Mouse (Mus musculus): ENCODE data around the gene App. TPM values are rescaled to one million over a fixed set of nuclear protein-coding genes. Genes with fewer than 3 reads are reported as not detected.

The App gene
- polyA plus RNA-seq, 1 experiment: 8.9 TPM

- Histone ChIP-seq H3K4me3 (replicated peaks) (no peak overlapping the region), H3K4me1 (no peaks in the 10 kb centered on the region), H3K9me3 (peaks cover 12% of the 10 kb centered on the region), H3K36me3 (replicated peaks; ENCODE audit: low read length) (no peaks in the 10 kb centered on the region), H3K27me3 (replicated peaks) (no peaks in the 10 kb centered on the region)
- no peak for TF ChIP-seq FLI1 (IDR thresholded peaks at IDR 0.05; ENCODE audit: low read length)
- TF ChIP-seq GATA1 (IDR thresholded peaks at IDR 0.05; ENCODE audit: borderline replicate concordance, low read length): no peak
Observed at GRCm38 (mm10) chr16:84982589-84982988, 191.0 kb downstream of the App start.

DNA sequence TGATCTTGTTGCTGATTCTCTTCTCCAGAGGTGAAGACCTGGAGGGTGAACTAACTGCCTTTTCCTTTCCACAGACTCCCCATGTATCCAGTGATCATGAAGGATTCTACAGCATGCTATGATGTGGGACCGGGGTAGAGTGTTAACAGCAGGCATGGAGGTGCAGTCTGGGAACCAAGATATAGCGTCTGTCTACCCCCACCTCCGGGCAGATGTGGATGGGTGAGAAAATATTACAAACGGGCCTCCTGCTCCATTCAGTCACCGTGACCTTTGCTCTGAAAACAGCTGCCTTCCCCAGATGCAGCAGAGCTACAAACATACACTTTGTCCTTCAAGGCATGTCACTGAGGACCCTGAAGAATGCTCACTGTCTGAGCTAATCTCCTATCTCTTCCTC lies 195.0 kb downstream of the App start:
- Histone ChIP-seq H3K9me3 (peaks cover 11% of the 10 kb centered on the region), H3K4me3 (replicated peaks) (no peak overlapping the region), H3K36me3 (replicated peaks; ENCODE audit: low read length) (no peaks in the 10 kb centered on the region), H3K4me1 (no peaks in the 10 kb centered on the region), H3K27me3 (replicated peaks) (no peaks in the 10 kb centered on the region)
- no peak for TF ChIP-seq GATA1 (IDR thresholded peaks at IDR 0.05; ENCODE audit: borderline replicate concordance, low read length)
- TF ChIP-seq FLI1 (IDR thresholded peaks at IDR 0.05; ENCODE audit: low read length): no peak

- Histone ChIP-seq H3K4me3 (replicated peaks) (no peak overlapping the region), H3K36me3 (replicated peaks; ENCODE audit: low read length) (no peaks in the 10 kb centered on the region), H3K4me1 (no peaks in the 10 kb centered on the region), H3K9me3 (peaks cover 32% of the 10 kb centered on the region), H3K27me3 (replicated peaks) (no peaks in the 10 kb centered on the region)
- TF ChIP-seq FLI1 (IDR thresholded peaks at IDR 0.05; ENCODE audit: low read length) (no peak), GATA1 (IDR thresholded peaks at IDR 0.05; ENCODE audit: borderline replicate concordance, low read length) (no peak)
Observed at GRCm38 (mm10) chr16:84974176-84974518, 199.4 kb downstream of the App start.

DNA sequence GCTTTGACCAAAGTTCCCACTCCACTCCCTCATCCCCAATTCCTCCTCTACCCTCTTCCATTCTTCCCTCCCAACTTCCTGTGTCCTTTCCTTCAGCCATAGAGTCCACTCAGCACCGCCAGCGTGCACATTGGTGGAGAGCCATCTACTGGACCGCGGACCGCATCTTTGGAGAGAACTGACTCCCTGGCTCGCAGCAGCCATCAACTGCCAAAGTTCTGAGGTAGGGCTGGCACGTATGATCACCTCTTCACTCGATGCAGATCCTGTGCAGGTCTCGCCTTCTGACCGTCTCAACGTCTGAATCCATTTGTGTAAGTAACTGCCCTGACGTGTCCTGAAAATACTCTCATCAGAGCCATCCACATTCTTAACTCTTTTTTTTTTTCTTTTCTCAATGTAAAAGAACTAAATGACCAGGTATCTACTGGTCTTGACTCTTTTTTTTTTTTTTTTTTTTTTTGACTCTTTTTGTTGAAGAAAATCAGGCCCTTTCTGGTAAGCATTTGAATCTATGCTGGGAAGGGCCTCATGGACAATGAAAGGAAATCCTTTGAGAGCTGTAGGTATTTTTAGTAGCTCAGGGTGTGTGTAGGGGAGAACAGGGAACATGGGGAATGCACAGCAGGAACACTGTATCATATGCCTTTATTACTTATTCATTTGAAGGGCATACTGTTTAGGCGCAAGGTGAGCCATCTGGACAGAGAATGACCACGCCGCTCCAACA lies 200.0 kb downstream of the App start:
- H3K4me3 ChIP-seq (replicated peaks): no peak overlapping the region
- H3K9me3 ChIP-seq: peaks cover 35% of the 10 kb centered on the region
- no peaks in the 10 kb centered on the region for H3K4me1 ChIP-seq
- H3K36me3 ChIP-seq (replicated peaks; ENCODE audit: low read length): no peaks in the 10 kb centered on the region
- TF ChIP-seq GATA1 (IDR thresholded peaks at IDR 0.05; ENCODE audit: borderline replicate concordance, low read length): no peak
- TF ChIP-seq FLI1 (IDR thresholded peaks at IDR 0.05; ENCODE audit: low read length): no peak
- H3K27me3 ChIP-seq (replicated peaks): no peaks in the 10 kb centered on the region

DNA sequence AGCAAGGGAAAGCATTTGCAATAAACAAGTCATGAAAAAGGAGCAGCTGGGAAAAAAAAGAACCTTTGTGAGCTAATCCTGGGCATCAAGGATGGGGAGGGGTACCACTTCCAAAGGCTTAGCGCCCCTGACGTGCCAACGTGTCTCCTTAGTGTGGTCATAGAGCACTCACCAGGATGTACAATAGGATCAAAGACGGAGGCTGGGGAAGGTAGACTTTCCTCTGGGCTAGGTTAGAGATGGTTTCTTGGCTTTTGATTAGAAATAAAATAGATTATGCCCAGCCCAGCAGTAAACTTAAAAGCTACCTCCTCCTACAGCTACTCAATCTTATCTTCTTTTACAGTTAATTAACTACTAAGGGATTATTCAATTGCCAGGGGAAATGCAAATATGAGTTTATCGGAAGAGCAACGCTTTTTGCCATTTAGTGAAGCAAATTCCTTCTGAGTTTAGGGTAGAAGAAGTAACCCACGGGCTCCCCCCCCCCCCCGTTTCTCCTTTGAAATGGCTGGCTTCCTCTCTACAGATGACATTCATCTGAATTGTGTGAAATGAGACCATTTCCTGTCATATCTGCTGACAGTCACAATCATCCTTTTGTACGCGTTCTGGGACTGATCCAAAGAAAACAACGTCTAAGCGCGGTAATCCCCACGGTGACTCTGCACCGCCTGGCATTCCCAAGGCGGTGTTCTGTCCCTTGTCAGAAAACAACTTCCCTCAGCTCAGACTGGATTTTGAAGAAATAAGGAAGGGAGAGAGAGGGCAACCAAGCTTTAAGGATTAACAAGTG lies 201.8 kb downstream of the App start:
- TF ChIP-seq FLI1 (IDR thresholded peaks at IDR 0.05; ENCODE audit: low read length) (no peak), GATA1 (IDR thresholded peaks at IDR 0.05; ENCODE audit: borderline replicate concordance, low read length) (no peak)
- no peaks in the 10 kb centered on the region for H3K4me1 ChIP-seq
- H3K4me3 ChIP-seq (replicated peaks): no peak overlapping the region
- H3K9me3 ChIP-seq: peaks cover 34% of the 10 kb centered on the region
- no peaks in the 10 kb centered on the region for H3K27me3 ChIP-seq (replicated peaks)
- no peaks in the 10 kb centered on the region for H3K36me3 ChIP-seq (replicated peaks; ENCODE audit: low read length)

- no peaks in the 10 kb centered on the region for H3K4me1 ChIP-seq
- H3K36me3 ChIP-seq (replicated peaks; ENCODE audit: low read length): no peaks in the 10 kb centered on the region
- H3K27me3 ChIP-seq (replicated peaks): no peaks in the 10 kb centered on the region
- peaks cover 30% of the 10 kb centered on the region for H3K9me3 ChIP-seq
- TF ChIP-seq FLI1 (IDR thresholded peaks at IDR 0.05; ENCODE audit: low read length) (no peak), GATA1 (IDR thresholded peaks at IDR 0.05; ENCODE audit: borderline replicate concordance, low read length) (no peak)
- no peak overlapping the region for H3K4me3 ChIP-seq (replicated peaks)
Observed at GRCm38 (mm10) chr16:84969026-84969425, 204.5 kb downstream of the App start.

DNA sequence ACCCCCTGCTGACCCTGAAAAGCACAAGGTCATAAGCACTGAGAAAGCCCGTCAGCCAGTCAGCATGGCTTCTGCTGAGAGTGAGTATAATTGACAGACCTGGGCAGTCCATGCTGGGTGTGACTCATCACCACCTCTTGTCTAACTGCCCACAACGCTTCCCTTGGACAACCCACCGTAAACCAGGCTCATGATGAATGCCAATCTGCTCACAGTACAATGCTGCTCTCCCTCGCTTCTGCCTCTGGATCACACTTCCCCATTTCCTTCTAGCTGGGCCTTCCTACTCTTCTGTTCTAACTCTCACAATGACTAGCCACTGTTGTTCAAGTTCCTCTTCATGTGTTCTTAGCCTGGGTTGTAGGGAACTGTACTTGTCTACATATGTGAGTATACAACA lies 206.6 kb downstream of the App start:
- TF ChIP-seq FLI1 (IDR thresholded peaks at IDR 0.05; ENCODE audit: low read length) (no peak), GATA1 (IDR thresholded peaks at IDR 0.05; ENCODE audit: borderline replicate concordance, low read length) (no peak)
- no peaks in the 10 kb centered on the region for H3K27me3 ChIP-seq (replicated peaks)
- H3K4me1 ChIP-seq: no peaks in the 10 kb centered on the region
- no peaks in the 10 kb centered on the region for H3K36me3 ChIP-seq (replicated peaks; ENCODE audit: low read length)
- H3K4me3 ChIP-seq (replicated peaks): peak overlapping the region; percentile 15
- H3K9me3 ChIP-seq: peaks cover 20% of the 10 kb centered on the region

- no peaks in the 10 kb centered on the region for H3K36me3 ChIP-seq (replicated peaks; ENCODE audit: low read length)
- no peaks in the 10 kb centered on the region for H3K4me1 ChIP-seq
- peaks cover 13% of the 10 kb centered on the region for H3K9me3 ChIP-seq
- TF ChIP-seq GATA1 (IDR thresholded peaks at IDR 0.05; ENCODE audit: borderline replicate concordance, low read length) (no peak), FLI1 (IDR thresholded peaks at IDR 0.05; ENCODE audit: low read length) (no peak)
- no peaks in the 10 kb centered on the region for H3K27me3 ChIP-seq (replicated peaks)
- no peak overlapping the region for H3K4me3 ChIP-seq (replicated peaks)
Observed at GRCm38 (mm10) chr16:84966096-84966495, 207.5 kb downstream of the App start.

DNA sequence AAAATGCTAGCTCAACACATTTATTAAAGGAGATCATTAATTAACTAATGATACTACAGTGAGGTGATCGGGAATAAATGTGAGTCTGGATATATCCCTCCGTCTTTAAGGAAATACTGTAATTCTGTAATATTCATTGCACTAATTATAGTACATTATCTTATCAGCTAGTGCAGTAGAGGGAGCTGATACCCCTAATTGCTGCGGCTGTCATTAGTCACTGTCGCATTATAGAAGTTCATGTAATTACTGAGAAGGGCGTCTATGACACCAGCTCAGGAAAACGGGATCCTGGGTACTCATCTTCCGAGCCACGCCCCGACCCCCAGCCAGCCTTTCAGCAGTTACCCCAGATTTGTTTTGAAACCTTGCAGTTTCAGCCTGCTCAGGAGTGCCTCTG lies 209.6 kb downstream of the App start:
- TF ChIP-seq FLI1 (IDR thresholded peaks at IDR 0.05; ENCODE audit: low read length): no peak
- no peak for TF ChIP-seq GATA1 (IDR thresholded peaks at IDR 0.05; ENCODE audit: borderline replicate concordance, low read length)
- peaks cover 14% of the 10 kb centered on the region for H3K9me3 ChIP-seq
- no peaks in the 10 kb centered on the region for H3K27me3 ChIP-seq (replicated peaks)
- H3K36me3 ChIP-seq (replicated peaks; ENCODE audit: low read length): no peaks in the 10 kb centered on the region
- H3K4me1 ChIP-seq: no peaks in the 10 kb centered on the region
- H3K4me3 ChIP-seq (replicated peaks): no peak overlapping the region

- Histone ChIP-seq H3K27me3 (replicated peaks) (no peaks in the 10 kb centered on the region), H3K36me3 (replicated peaks; ENCODE audit: low read length) (no peaks in the 10 kb centered on the region), H3K4me1 (no peaks in the 10 kb centered on the region), H3K4me3 (replicated peaks) (no peak overlapping the region), H3K9me3 (peaks cover 13% of the 10 kb centered on the region; the same call in 1 of the 2 replicates)
- TF ChIP-seq GATA1 (IDR thresholded peaks at IDR 0.05; ENCODE audit: borderline replicate concordance, low read length) (no peak), FLI1 (IDR thresholded peaks at IDR 0.05; ENCODE audit: low read length) (no peak)
Observed at GRCm38 (mm10) chr16:84963527-84963926, 210.0 kb downstream of the App start.

All from megakaryocyte, embryonic 14.5 days (primary cell).